Mouse (Mus musculus) gonadal fat pad, adult 2 months (tissue): ENCODE results near the gene Gm10057. TPM values are rescaled to one million over a fixed set of nuclear protein-coding genes. Genes with fewer than 3 reads are reported as not detected.
"Not testable (repeated sequence)": the region's sequence is repeated elsewhere in the genome, so short reads cannot be mapped to it uniquely, and the experiment has no call there.

Experiments
- DNase-seq: peaks from one replicate; pipeline ENCODE4 v3.0.0-alpha.2; 2012; ENCODE audit warnings: low read depth
- polyA plus RNA-seq: library from polyadenylated mRNA; depleted of rRNA; stranded (reverse); fragments of >200 nt; gene quantifications from 2 replicates; pipeline ENCODE4 v1.2.3, GENCODE M21; 2012; rRNA removed

Gm10057 gene
- not detected in 2 replicates for polyA plus RNA-seq

- DNase-seq: not testable (repeated sequence)
These were observed at the start of gene Gm10057 for GRCm38 (mm10) chrX:154054939-154055338. TSS of gene Gm10057 (minus strand) at chrX:154055039.

GRCm38 (mm10) chrX:154033727-154034126 is 21.1 kb downstream of the Gm10057 start, which contains the start of gene 4921511M17Rik:
TSS of gene 4921511M17Rik (minus strand) at chrX:154033827.
- DNase-seq: not testable (repeated sequence)

- not testable (repeated sequence) for DNase-seq
These were observed 42.3 kb downstream of the Gm10057 start, which contains the start of gene Samt1 for GRCm38 (mm10) chrX:154012540-154012939. TSS of gene Samt1 (minus strand) at chrX:154012640.

Other genes with a start within 250 kb of the Gm10057 start
- gene Spin2c, start 222.8 kb downstream of the Gm10057 start, polyA plus RNA-seq: 12.7 and 20.7 TPM in 2 replicates
- not detected in 2 replicates for gene Samt1, start 42.4 kb downstream of the Gm10057 start, polyA plus RNA-seq
- gene 4921511M17Rik, start 21.2 kb downstream of the Gm10057 start, polyA plus RNA-seq: not detected in 2 replicates
- gene Gm15140, start 65.6 kb upstream of the Gm10057 start, polyA plus RNA-seq: not detected in 2 replicates